Mouse (Mus musculus) adrenal gland, postnatal 0 days (tissue): ENCODE data around the gene Cit. TPM values are rescaled to one million over a fixed set of nuclear protein-coding genes. Genes with fewer than 3 reads are reported as not detected.

ENCODE experiments used
- polyA plus RNA-seq: library from polyadenylated mRNA; unstranded; fragments of >200 nt; fragmentation: Nextera tagmentation; extraction: Ambion mirVana; gene quantifications from 2 replicates; pipeline ENCODE4 v1.2.1, GENCODE M21; 2015

The Cit gene
- 8.2 and 10.4 TPM in 2 replicates for polyA plus RNA-seq

GRCm38 (mm10) chr5:115844766-115845634 lies at the start of gene Cit:
TSS of gene Cit (plus strand) at chr5:115845278.

GRCm38 (mm10) chr5:116024327-116024739 lies 179.3 kb downstream of the Cit start, which contains the start of gene Prkab1:
TSS of gene Prkab1 (minus strand) at chr5:116024508.

Other genes with a start within 250 kb of the Cit start
- 16.0 and 19.4 TPM in 2 replicates for gene Rab35, start 213.4 kb upstream of the Cit start, polyA plus RNA-seq
- gene Bicdl1, start 113.7 kb upstream of the Cit start, polyA plus RNA-seq, result 12.3 and 14.0 TPM in 2 replicates
- gene Prkab1, start 179.2 kb downstream of the Cit start, polyA plus RNA-seq, result 33.7 and 57.4 TPM in 2 replicates
- gene Tmem233, start 238.0 kb downstream of the Cit start, polyA plus RNA-seq, result not detected in 2 replicates